Mouse (Mus musculus): Measurements from ENCODE around the gene H2-DMb1. TPM values are rescaled to one million over a fixed set of nuclear protein-coding genes. Genes with fewer than 3 reads are reported as not detected.

The H2-DMb1 gene
- polyA plus RNA-seq, 1 experiment from 2014 or later: 0.62 TPM

- Histone ChIP-seq H3K9ac (no peak overlapping the region), H3K4me2 (no peak overlapping the region), H3K4me1 (replicated peaks) (peaks cover 16% of the 10 kb centered on the region), H3K27ac (no peak overlapping the region), H3K9me3 (replicated peaks) (no peaks in the 10 kb centered on the region), H3K27me3 (peaks cover 24% of the 10 kb centered on the region), H3K36me3 (no peaks in the 10 kb centered on the region), H3K4me3 (replicated peaks) (no peak overlapping the region)
- DNase-seq (no peak), ATAC-seq (ENCODE audit: low read depth) (no peak)
- 59% methylated on average over 3 of the region's 3 CpGs for WGBS (ENCODE audit: insufficient replicate concordance)
These were observed 7.9 kb upstream of the H2-DMb1 start for GRCm38 (mm10) chr17:34144960-34145371.

GRCm38 (mm10) chr17:34155534-34155933, 2.7 kb downstream of the H2-DMb1 start:
- Histone ChIP-seq H3K9ac (no peak overlapping the region), H3K27me3 (no peaks in the 10 kb centered on the region), H3K9me3 (replicated peaks) (no peaks in the 10 kb centered on the region), H3K27ac (no peak overlapping the region), H3K36me3 (no peaks in the 10 kb centered on the region), H3K4me2 (no peak overlapping the region), H3K4me3 (replicated peaks) (no peak overlapping the region), H3K4me1 (replicated peaks) (no peaks in the 10 kb centered on the region)
- WGBS (ENCODE audit: insufficient replicate concordance): 55% methylated on average over 5 of the region's 5 CpGs
- ATAC-seq (ENCODE audit: low read depth) (no peak), DNase-seq (no peak)

- no peaks in the 10 kb centered on the region for H3K36me3 ChIP-seq
- H3K4me3 ChIP-seq (replicated peaks): no peak overlapping the region
- ATAC-seq (ENCODE audit: low read depth) (no peak), DNase-seq (no peak)
- H3K9me3 ChIP-seq (replicated peaks): no peaks in the 10 kb centered on the region
- WGBS (ENCODE audit: insufficient replicate concordance): 46% methylated on average over 9 of the region's 9 CpGs
- no peaks in the 10 kb centered on the region for H3K27me3 ChIP-seq
- H3K4me1 ChIP-seq (replicated peaks): no peaks in the 10 kb centered on the region
- H3K27ac ChIP-seq: no peak overlapping the region
- no peak overlapping the region for H3K4me2 ChIP-seq
- H3K9ac ChIP-seq: no peak overlapping the region
These were observed 11.5 kb downstream of the H2-DMb1 start for GRCm38 (mm10) chr17:34164202-34164895.

- Histone ChIP-seq H3K9ac (no peak overlapping the region), H3K27me3 (no peaks in the 10 kb centered on the region), H3K9me3 (replicated peaks) (no peaks in the 10 kb centered on the region), H3K4me1 (replicated peaks) (no peaks in the 10 kb centered on the region), H3K36me3 (no peaks in the 10 kb centered on the region), H3K27ac (no peak overlapping the region), H3K4me2 (no peak overlapping the region), H3K4me3 (replicated peaks) (no peak overlapping the region)
- 34% methylated on average over 6 of the region's 6 CpGs for WGBS (ENCODE audit: insufficient replicate concordance)
- DNase-seq: no peak
- ATAC-seq (ENCODE audit: low read depth): no peak
These were observed 12.3 kb downstream of the H2-DMb1 start for GRCm38 (mm10) chr17:34165033-34165730.

- Histone ChIP-seq H3K4me3 (replicated peaks) (no peak overlapping the region), H3K27me3 (no peaks in the 10 kb centered on the region), H3K36me3 (no peaks in the 10 kb centered on the region), H3K27ac (no peak overlapping the region), H3K4me1 (replicated peaks) (peaks cover 2% of the 10 kb centered on the region; the same call in 1 of the 2 replicates), H3K9me3 (replicated peaks) (no peaks in the 10 kb centered on the region), H3K4me2 (no peak overlapping the region), H3K9ac (no peak overlapping the region)
- ATAC-seq (ENCODE audit: low read depth) (no peak), DNase-seq (no peak)
- 2% methylated on average over 2 of the region's 2 CpGs for WGBS (ENCODE audit: insufficient replicate concordance)
These were observed 16.4 kb downstream of the H2-DMb1 start for GRCm38 (mm10) chr17:34169279-34169678.

GRCm38 (mm10) chr17:34170487-34170876, 17.6 kb downstream of the H2-DMb1 start:
- no peak for ATAC-seq (ENCODE audit: low read depth)
- Histone ChIP-seq H3K4me2 (no peak overlapping the region), H3K36me3 (no peaks in the 10 kb centered on the region), H3K27me3 (no peaks in the 10 kb centered on the region), H3K9ac (no peak overlapping the region), H3K9me3 (replicated peaks) (no peaks in the 10 kb centered on the region), H3K4me1 (replicated peaks) (peaks cover 2% of the 10 kb centered on the region; the same call in 1 of the 2 replicates), H3K27ac (no peak overlapping the region), H3K4me3 (replicated peaks) (no peak overlapping the region)
- no peak for DNase-seq
- 14% methylated on average over 4 of the region's 4 CpGs for WGBS (ENCODE audit: insufficient replicate concordance)

- Histone ChIP-seq H3K27me3 (no peaks in the 10 kb centered on the region), H3K4me3 (replicated peaks) (0 out of 2 replicates have a peak overlapping the region, but pooled peaks have one; percentile 4), H3K4me2 (peak overlapping the region; percentile 44), H3K27ac (no peak overlapping the region; the same call in 1 of the 2 replicates), H3K9ac (no peak overlapping the region), H3K9me3 (replicated peaks) (no peaks in the 10 kb centered on the region), H3K36me3 (no peaks in the 10 kb centered on the region), H3K4me1 (replicated peaks) (peaks cover 2% of the 10 kb centered on the region; the same call in 1 of the 2 replicates)
- ATAC-seq (ENCODE audit: low read depth): no peak
- WGBS (ENCODE audit: insufficient replicate concordance): 16% methylated on average over 13 of the region's 13 CpGs
- peak; percentile 50 for DNase-seq
These were observed 18.1 kb downstream of the H2-DMb1 start for GRCm38 (mm10) chr17:34170877-34171498.

GRCm38 (mm10) chr17:34172528-34172927, 19.7 kb downstream of the H2-DMb1 start:
- H3K27ac ChIP-seq: no peak overlapping the region
- ATAC-seq (ENCODE audit: low read depth) (no peak), DNase-seq (no peak)
- H3K9ac ChIP-seq: no peak overlapping the region
- H3K27me3 ChIP-seq: no peaks in the 10 kb centered on the region
- H3K4me2 ChIP-seq: no peak overlapping the region
- peaks cover 2% of the 10 kb centered on the region; the same call in 1 of the 2 replicates for H3K4me1 ChIP-seq (replicated peaks)
- H3K9me3 ChIP-seq (replicated peaks): peaks cover 7% of the 10 kb centered on the region; the same call in 1 of the 2 replicates
- WGBS (ENCODE audit: insufficient replicate concordance): 91% methylated on average over 5 of the region's 5 CpGs
- no peaks in the 10 kb centered on the region for H3K36me3 ChIP-seq
- no peak overlapping the region for H3K4me3 ChIP-seq (replicated peaks)

- Histone ChIP-seq H3K4me3 (replicated peaks) (no peak overlapping the region), H3K9ac (no peak overlapping the region), H3K9me3 (replicated peaks) (peaks cover 9% of the 10 kb centered on the region; the same call in 1 of the 2 replicates), H3K27me3 (no peaks in the 10 kb centered on the region), H3K4me1 (replicated peaks) (peaks cover 2% of the 10 kb centered on the region; the same call in 1 of the 2 replicates), H3K4me2 (no peak overlapping the region), H3K27ac (no peak overlapping the region), H3K36me3 (no peaks in the 10 kb centered on the region)
- ATAC-seq (ENCODE audit: low read depth) (no peak), DNase-seq (no peak)
- 29% methylated on average over 1 of the region's 1 CpGs for WGBS (ENCODE audit: insufficient replicate concordance)
These were observed 21.2 kb downstream of the H2-DMb1 start for GRCm38 (mm10) chr17:34174075-34174474.

GRCm38 (mm10) chr17:34177179-34177578, 24.3 kb downstream of the H2-DMb1 start:
- 0 out of 2 replicates have a peak, but pooled peaks cover 2% of the 10 kb centered on the region for H3K27me3 ChIP-seq
- ATAC-seq (ENCODE audit: low read depth): no peak
- H3K9ac ChIP-seq: no peak overlapping the region
- WGBS (ENCODE audit: insufficient replicate concordance): 58% methylated on average over 4 of the region's 4 CpGs
- H3K27ac ChIP-seq: no peak overlapping the region
- H3K4me1 ChIP-seq (replicated peaks): 0 out of 2 replicates have a peak, but pooled peaks cover 3% of the 10 kb centered on the region
- DNase-seq: no peak
- H3K36me3 ChIP-seq: no peaks in the 10 kb centered on the region
- H3K9me3 ChIP-seq (replicated peaks): peaks cover 9% of the 10 kb centered on the region; the same call in 1 of the 2 replicates
- H3K4me2 ChIP-seq: no peak overlapping the region
- H3K4me3 ChIP-seq (replicated peaks): no peak overlapping the region

GRCm38 (mm10) chr17:34179019-34179418, 26.1 kb downstream of the H2-DMb1 start:
- Histone ChIP-seq H3K9me3 (replicated peaks) (peaks cover 9% of the 10 kb centered on the region; the same call in 1 of the 2 replicates), H3K27ac (no peak overlapping the region), H3K36me3 (no peaks in the 10 kb centered on the region), H3K27me3 (peaks cover 12% of the 10 kb centered on the region), H3K9ac (no peak overlapping the region), H3K4me3 (replicated peaks) (no peak overlapping the region), H3K4me2 (no peak overlapping the region), H3K4me1 (replicated peaks) (0 out of 2 replicates have a peak, but pooled peaks cover 6% of the 10 kb centered on the region)
- WGBS (ENCODE audit: insufficient replicate concordance): 46% methylated on average over 6 of the region's 6 CpGs
- DNase-seq (no peak), ATAC-seq (ENCODE audit: low read depth) (no peak)
